Mouse (Mus musculus): Measurements from ENCODE around the gene Fgfr2.

- TF ChIP-seq POLR2A (IDR thresholded peaks at IDR 0.05; ENCODE audit: low read depth, low read length): no peak
- TF ChIP-seq CTCF (conservative IDR thresholded peaks at IDR 0.05; ENCODE audit: insufficient read depth, insufficient read length, low read depth, low read length): no peak
These were observed 2382.1 kb downstream of the Fgfr2 start for GRCm38 (mm10) chr7:130741099-130741498.

Measured in kidney, adult 2 months (tissue).